Mouse (Mus musculus) MEL (cell line): ENCODE results near the gene Scarb1. TPM values are rescaled to one million over a fixed set of nuclear protein-coding genes. Genes with fewer than 3 reads are reported as not detected.

Experiments used
- DNase-seq: peaks from one replicate; pipeline ENCODE4 v3.0.0; 2011; ENCODE audit warnings: low read depth, low spot score
- H3K27ac ChIP-seq: 2 replicates; pipeline ENCODE4 v1.5.1; 2012; ENCODE audit warnings: low read depth, mild to moderate bottlenecking, control low read depth, low read length, moderate library complexity; ENCODE audit not compliant: control insufficient read depth
- H3K27me3 ChIP-seq, 2 experiments: fragments of 150-350 bp in 1 of 2; sonication (generic) in 1 of 2; 2 replicates each; pipeline ENCODE4 v1.6.1; 2012; ENCODE audit warnings: low read length in 2 of 2, mild to moderate bottlenecking in 2 of 2, improper control_type of control experiment in 1 of 2, moderate library complexity in 1 of 2; ENCODE audit not compliant: insufficient read depth in 2 of 2, control insufficient read depth in 1 of 2
- H3K36me3 ChIP-seq, 2 experiments: 2 replicates each; pipeline ENCODE4 v1.6.1; 2012 to 2014; ENCODE audit warnings: low read length in 2 of 2, improper control_type of control experiment in 1 of 2, inconsistent platforms in 1 of 2, mild to moderate bottlenecking in 1 of 2; ENCODE audit not compliant: insufficient read depth in 2 of 2, control insufficient read depth in 1 of 2
- H3K4me1 ChIP-seq, 2 experiments: fragments of 150-350 bp in 1 of 2; sonication (generic) in 1 of 2; 2 replicates each; pipeline ENCODE4 v1.6.1; 2012; ENCODE audit warnings: low read length in 2 of 2, improper control_type of control experiment in 1 of 2, mild to moderate bottlenecking in 1 of 2; ENCODE audit not compliant: insufficient read depth in 2 of 2, control insufficient read depth in 1 of 2
- H3K4me3 ChIP-seq, 2 experiments: fragments of 150-350 bp in 1 of 2; sonication (generic) in 1 of 2; 2 replicates each; pipeline ENCODE4 v1.5.1; 2012; ENCODE audit warnings: low read depth in 2 of 2, low read length in 2 of 2, mild to moderate bottlenecking in 2 of 2, moderate library complexity in 2 of 2, control low read depth in 1 of 2, improper control_type of control experiment in 1 of 2; ENCODE audit not compliant: control insufficient read depth in 1 of 2, insufficient read depth in 1 of 2
- H3K79me2 ChIP-seq: 2 replicates; pipeline ENCODE4 v1.6.1; 2012; ENCODE audit warnings: mild to moderate bottlenecking, low read length, moderate library complexity; ENCODE audit not compliant: control insufficient read depth, poor library complexity, insufficient read depth
- H3K9ac ChIP-seq: 2 replicates; pipeline ENCODE4 v1.6.1; 2012; ENCODE audit warnings: low read depth, mild to moderate bottlenecking, control low read depth, low read length, moderate library complexity; ENCODE audit not compliant: control insufficient read depth, poor library complexity, severe bottlenecking
- H3K9me3 ChIP-seq: fragments of 150-350 bp; sonication (generic); replicated peaks from 2 replicates; pipeline ENCODE4 v1.6.1; 2012; ENCODE audit warnings: mild to moderate bottlenecking, low read length, improper control_type of control experiment, moderate library complexity; ENCODE audit not compliant: insufficient read depth
- BHLHE40 ChIP-seq: IDR thresholded peaks from 2 replicates; pipeline ENCODE4 v1.6.1; 2012; ENCODE audit warnings: low read depth, mild to moderate bottlenecking, inconsistent platforms, low read length, improper control_type of control experiment, borderline replicate concordance
- CHD1 ChIP-seq: IDR thresholded peaks from 2 replicates; pipeline ENCODE4 v1.6.1; 2012; ENCODE audit warnings: low read depth, mild to moderate bottlenecking, inconsistent platforms, low read length, improper control_type of control experiment
- CHD2 ChIP-seq: IDR thresholded peaks from 2 replicates; pipeline ENCODE4 v1.6.1; 2011; ENCODE audit warnings: low read length, improper control_type of control experiment
- EP300 ChIP-seq, 2 experiments: IDR thresholded peaks; 2 replicates each; pipeline ENCODE4 v1.6.1; 2011; ENCODE audit warnings: improper control_type of control experiment in 2 of 2, low read length in 2 of 2, low read depth in 1 of 2, mild to moderate bottlenecking in 1 of 2
- GABPA ChIP-seq: IDR thresholded peaks from 2 replicates; pipeline ENCODE4 v1.6.1; 2012; ENCODE audit warnings: low read depth, mild to moderate bottlenecking, inconsistent platforms, low read length, improper control_type of control experiment, moderate library complexity
- JUND ChIP-seq: IDR thresholded peaks from 2 replicates; pipeline ENCODE4 v1.6.1; 2011; ENCODE audit warnings: low read depth, mild to moderate bottlenecking, improper control_type of control experiment, low read length
- MAX ChIP-seq: IDR thresholded peaks from 2 replicates; pipeline ENCODE4 v1.6.1; 2011; ENCODE audit warnings: low read length, improper control_type of control experiment
- MEF2A ChIP-seq: IDR thresholded peaks from 2 replicates; pipeline ENCODE4 v1.6.1; 2014; ENCODE audit warnings: low read depth, mild to moderate bottlenecking, inconsistent platforms, low read length, improper control_type of control experiment; ENCODE audit not compliant: poor library complexity, insufficient replicate concordance, severe bottlenecking; ENCODE audit errors: extremely low read depth
- MYB ChIP-seq: IDR thresholded peaks from 2 replicates; pipeline ENCODE4 v1.6.1; 2011; ENCODE audit warnings: mild to moderate bottlenecking, low read depth, low read length, improper control_type of control experiment
- MYC ChIP-seq: IDR thresholded peaks from 2 replicates; pipeline ENCODE4 v1.6.1; 2011; ENCODE audit warnings: low read depth, mild to moderate bottlenecking, low read length, improper control_type of control experiment, moderate library complexity
- NELFE ChIP-seq: IDR thresholded peaks from 2 replicates; pipeline ENCODE4 v1.6.1; 2011; ENCODE audit warnings: low read depth, low read length, improper control_type of control experiment
- NRF1 ChIP-seq: IDR thresholded peaks from 2 replicates; pipeline ENCODE4 v1.6.1; 2014; ENCODE audit warnings: low read depth, mild to moderate bottlenecking, inconsistent platforms, low read length, improper control_type of control experiment, moderate library complexity; ENCODE audit not compliant: poor library complexity, insufficient read depth, severe bottlenecking
- POLR2AphosphoS5 ChIP-seq: IDR thresholded peaks from 2 replicates; pipeline ENCODE4 v1.6.1; 2012; ENCODE audit warnings: low read depth, borderline replicate concordance, mild to moderate bottlenecking, inconsistent platforms, low read length, moderate library complexity, mixed read lengths
- RAD21 ChIP-seq: IDR thresholded peaks from 2 replicates; pipeline ENCODE4 v1.6.1; 2011; ENCODE audit warnings: mild to moderate bottlenecking, low read depth, low read length, improper control_type of control experiment
- RCOR1 ChIP-seq: IDR thresholded peaks from 2 replicates; pipeline ENCODE4 v1.6.1; 2012; ENCODE audit warnings: low read depth, mild to moderate bottlenecking, inconsistent platforms, low read length, improper control_type of control experiment
- ZC3H11A ChIP-seq: IDR thresholded peaks from 2 replicates; pipeline ENCODE4 v1.6.1; 2012; ENCODE audit warnings: low read depth, mild to moderate bottlenecking, inconsistent platforms, low read length, improper control_type of control experiment
- polyA plus RNA-seq, 2 experiments: library from polyadenylated mRNA; stranded (reverse) in 1 of 2; unstranded in 1 of 2; fragments of >175 nt in 1 of 2; fragments of >200 nt in 1 of 2; gene quantifications; 2 replicates each; pipeline versions ENCODE4 v1.2.1 to v1.2.4; 2012; ENCODE audit warnings: low replicate concordance in 2 of 2, low read depth in 1 of 2; ENCODE audit not compliant: insufficient read length in 2 of 2, insufficient read depth in 1 of 2, missing spikeins in 1 of 2
- total RNA-seq: library from RNA; depleted of rRNA; stranded (reverse); fragments of 300-350 nt; gene quantifications from 2 replicates; pipeline ENCODE4 v1.2.3, GENCODE M21; 2012

Gene Scarb1
- total and polyA plus RNA-seq, 3 experiments = 53.1 to 98.3 TPM; not detected in 1

- peaks cover 4 to 8% of the 10 kb centered on the region in 2 experiments for H3K36me3 ChIP-seq
- no peak overlapping the region for H3K27ac ChIP-seq
Observed at GRCm38 (mm10) chr5:125337012-125337411, 3.9 kb downstream of the Scarb1 start.

DNA sequence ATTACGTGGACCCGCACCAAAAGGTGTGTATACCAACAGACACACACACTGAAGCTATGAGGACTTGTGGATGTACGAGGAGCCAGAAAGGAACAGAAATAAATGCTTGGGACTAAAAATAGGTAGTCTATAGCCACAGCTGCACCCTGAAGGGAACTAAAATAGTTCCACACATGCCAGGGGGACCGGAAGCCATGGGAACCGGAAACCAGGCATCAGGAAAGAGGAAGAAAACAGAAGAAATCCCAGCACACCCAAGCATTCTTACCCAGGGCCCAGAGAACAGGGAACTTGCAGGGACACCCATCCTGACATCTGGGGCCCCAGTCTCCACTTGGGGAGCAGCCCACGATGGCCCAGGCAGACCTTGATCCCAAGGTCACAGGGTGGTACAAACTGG is 7.9 kb downstream of the Scarb1 start:
- Histone ChIP-seq H3K79me2 (peaks cover 42% of the 10 kb centered on the region), H3K27ac (no peak overlapping the region), H3K4me3 (no peak overlapping the region), H3K4me1 (no peaks in the 10 kb centered on the region), H3K9ac (no peak overlapping the region), H3K9me3 (no peaks in the 10 kb centered on the region), H3K36me3 (peaks cover 0 to 4% of the 10 kb centered on the region in 2 experiments; a peak in 2 of 4 replicates), H3K27me3 (no peaks in the 10 kb centered on the region)
- TF ChIP-seq MYC (no peak), BHLHE40 (no peak), ZC3H11A (no peak), CHD2 (no peak), MEF2A (no peak), MYB (no peak), CHD1 (no peak), NELFE (no peak), POLR2AphosphoS5 (no peak)
- no peak for DNase-seq

More at GRCm38 (mm10) chr5:125337012-125337411, 3.9 kb downstream of the Scarb1 start:
- no peaks in the 10 kb centered on the region for H3K27me3 ChIP-seq
- peaks cover 3 to 17% of the 10 kb centered on the region in 2 experiments for H3K4me1 ChIP-seq
- peaks cover 62% of the 10 kb centered on the region for H3K79me2 ChIP-seq
- no peak for DNase-seq
- no peak overlapping the region for H3K9ac ChIP-seq
- H3K9me3 ChIP-seq = no peaks in the 10 kb centered on the region
- TF ChIP-seq JUND (no peak), CHD2 (no peak), MAX (no peak), RAD21 (no peak), NRF1 (no peak), EP300 (IDR thresholded peaks at IDR 0.05; ENCODE audit: low read depth in 1 of 2, low read length in 2 of 2) (no peak), CHD1 (no peak), GABPA (no peak), RCOR1 (no peak)
- no peak overlapping the region for H3K4me3 ChIP-seq
